Comparison of ENCODE assay signal across 24 mouse cellular contexts in the genomic region with DNA sequence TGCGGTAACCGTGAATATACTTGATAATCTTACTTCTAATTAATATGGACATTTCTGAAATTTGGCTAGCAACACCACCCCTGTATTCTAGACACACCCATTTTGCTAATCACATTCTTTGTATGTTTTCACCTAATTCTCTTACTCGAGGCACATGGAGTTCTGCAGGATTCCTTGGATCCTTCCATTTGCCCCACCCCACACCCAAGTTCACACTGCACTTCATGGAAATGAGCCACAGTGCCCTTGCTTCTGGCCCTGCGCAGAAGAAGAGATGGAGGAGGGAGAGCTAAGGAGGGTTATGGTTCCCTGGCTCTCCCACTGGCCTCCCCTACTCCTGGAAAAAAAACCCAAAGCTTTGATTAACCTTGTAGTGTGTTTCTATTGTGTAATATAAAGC.
DNase-seq lines count a peak whose midpoint lies in the region; ATAC-seq and TF ChIP-seq lines count a peak whose summit lies in the region.
"Had no signal": no experiment of that assay in that cellular context is flagged by ENCODE, and none has a peak within 500 bp of the region (broad histone marks: within the 10 kb centered on the region; RNA-seq: fewer than 3 reads in every experiment).

No protein-coding gene starts in this region.

- no peaks in the 10 kb centered on the region for H3K9me3 ChIP-seq in stomach, embryonic 16.5 days (replicated peaks; ENCODE audit: control insufficient read depth, low read length)
- no peaks in the 10 kb centered on the region for H3K9me3 ChIP-seq in stomach, postnatal 0 days (ENCODE audit: control insufficient read depth, low read length)
- H3K9me3 ChIP-seq: embryonic facial prominence, embryonic 13.5 days; embryonic facial prominence, embryonic 15.5 days; forebrain, embryonic 10.5 days; forebrain, embryonic 12.5 days; G1E had no signal

- H3K4me1 ChIP-seq in stomach, embryonic 16.5 days (ENCODE audit: control insufficient read depth, insufficient read depth, low read length): peaks cover 7% of the 10 kb centered on the region
- 0 out of 2 replicates have a peak, but pooled peaks cover 2% of the 10 kb centered on the region for H3K4me1 ChIP-seq in stomach, postnatal 0 days (replicated peaks; ENCODE audit: control insufficient read depth, insufficient read depth)
- H3K4me1 ChIP-seq in cerebellum, adult 2 months (ENCODE audit: control insufficient read depth, insufficient read depth, low read length): no peaks in the 10 kb centered on the region
- H3K4me1 ChIP-seq: embryonic facial prominence, embryonic 15.5 days had no signal

- no peak overlapping the region for H3K4me2 ChIP-seq in stomach, embryonic 16.5 days (ENCODE audit: low read depth, low read length)
- no peak overlapping the region for H3K4me2 ChIP-seq in stomach, postnatal 0 days (replicated peaks; ENCODE audit: low read depth)
- H3K4me2 ChIP-seq: embryonic facial prominence, embryonic 13.5 days; embryonic facial prominence, embryonic 15.5 days; forebrain, embryonic 12.5 days had no signal

- H3K4me3 ChIP-seq in stomach, embryonic 16.5 days (replicated peaks; ENCODE audit: low read length): no peak overlapping the region
- H3K4me3 ChIP-seq in stomach, postnatal 0 days (ENCODE audit: low read depth, low read length): no peak overlapping the region
- no peak overlapping the region for H3K4me3 ChIP-seq in cerebellum, adult 2 months (replicated peaks; ENCODE audit: insufficient read depth, low read depth, low read length)
- H3K4me3 ChIP-seq: embryonic facial prominence, embryonic 13.5 days; embryonic facial prominence, embryonic 15.5 days; erythroblast, embryonic 14.5 days; forebrain, embryonic 10.5 days; forebrain, embryonic 12.5 days had no signal

- H3K27ac ChIP-seq in stomach, embryonic 16.5 days (ENCODE audit: low read length): peak overlapping the region; percentile 15; the same call in 1 of the 2 replicates
- H3K27ac ChIP-seq in stomach, postnatal 0 days (replicated peaks): no peak overlapping the region
- H3K27ac ChIP-seq in cerebellum, adult 2 months (ENCODE audit: insufficient read depth, low read length): no peak overlapping the region
- H3K27ac ChIP-seq: embryonic facial prominence, embryonic 13.5 days; embryonic facial prominence, embryonic 15.5 days; forebrain, embryonic 10.5 days; forebrain, embryonic 12.5 days had no signal

- DNase-seq in stomach, postnatal 0 days (ENCODE audit: low spot score): no peak
- peak; percentile 93 for DNase-seq in R1 (ENCODE audit: low read depth, low spot score)
- no peak for DNase-seq in thymus, postnatal 4 days
- DNase-seq in cerebellum, adult 2 months: no peak
- DNase-seq: adrenal gland, adult 8-10 months; adrenal gland, postnatal 14 days; adrenal gland, postnatal 36 days; cerebellum, adult 11-12 months; cerebellum, adult 8-10 months; cerebellum, adult 9-11 months; cerebellum, postnatal 14 days; cerebellum, postnatal 36 days; embryo, embryonic 11 days had no signal

- no peak for TF ChIP-seq EP300 in stomach, postnatal 0 days (optimal IDR thresholded peaks at IDR 0.05)

- no peak for TF ChIP-seq POLR2A in cerebellum, adult 2 months (IDR thresholded peaks at IDR 0.05; ENCODE audit: borderline replicate concordance, insufficient read depth, low read length)

- TF ChIP-seq CTCF in stomach, postnatal 0 days (IDR thresholded peaks at IDR 0.05; ENCODE audit: low read depth): no peak
- TF ChIP-seq CTCF in cerebellum, adult 2 months (IDR thresholded peaks at IDR 0.05; ENCODE audit: borderline replicate concordance, insufficient read depth, low read depth, low read length): no peak

- H3K36me3 ChIP-seq in stomach, embryonic 16.5 days (ENCODE audit: control insufficient read depth, insufficient read depth, low read length): no peaks in the 10 kb centered on the region
- H3K36me3 ChIP-seq in stomach, postnatal 0 days (ENCODE audit: control insufficient read depth, insufficient read depth, low read length): no peaks in the 10 kb centered on the region
- H3K36me3 ChIP-seq: embryonic facial prominence, embryonic 13.5 days; embryonic facial prominence, embryonic 15.5 days; forebrain, embryonic 10.5 days; forebrain, embryonic 12.5 days; G1E had no signal

- H3K9ac ChIP-seq in stomach, embryonic 16.5 days (ENCODE audit: low read length): no peak overlapping the region
- no peak overlapping the region for H3K9ac ChIP-seq in stomach, postnatal 0 days (ENCODE audit: low read length)
- H3K9ac ChIP-seq: embryonic facial prominence, embryonic 13.5 days; embryonic facial prominence, embryonic 15.5 days; forebrain, embryonic 12.5 days had no signal

- H3K27me3 ChIP-seq in stomach, embryonic 16.5 days (ENCODE audit: control insufficient read depth, insufficient read depth, low read length): no peaks in the 10 kb centered on the region
- no peaks in the 10 kb centered on the region for H3K27me3 ChIP-seq in stomach, postnatal 0 days (ENCODE audit: control insufficient read depth, insufficient read depth, low read length)
- no peaks in the 10 kb centered on the region for H3K27me3 ChIP-seq in cerebellum, adult 2 months (ENCODE audit: control insufficient read depth, insufficient read depth, low read length)
- H3K27me3 ChIP-seq: embryonic facial prominence, embryonic 13.5 days; embryonic facial prominence, embryonic 15.5 days; forebrain, embryonic 12.5 days; Patski had no signal

- ATAC-seq in stomach, embryonic 16.5 days (ENCODE audit: insufficient read depth, low FRiP score): no peak
- no peak for ATAC-seq in stomach, postnatal 0 days (ENCODE audit: low FRiP score, low TSS enrichment)
- ATAC-seq: activated CD4-positive, CD25-positive, alpha-beta regulatory T cell, adult 4 months; forebrain, embryonic 14.5 days; forebrain, embryonic 16.5 days; Patski had no signal

- WGBS in stomach, embryonic 16.5 days: 82% methylated on average over 4 of the region's 4 CpGs
- WGBS in stomach, postnatal 0 days: 77% methylated on average over 4 of the region's 4 CpGs
- 89% methylated on average over 4 of the region's 4 CpGs for WGBS in cerebellum, adult 2 months
